Mouse (Mus musculus) 3T3-L1 (cell line): ENCODE measurements around the gene Uba6.

Experiments used
- DNase-seq: peaks from one replicate; pipeline ENCODE4 v3.0.0-alpha.2; 2015; ENCODE audit warnings: low read depth, low spot score

The Uba6 gene

DNA sequence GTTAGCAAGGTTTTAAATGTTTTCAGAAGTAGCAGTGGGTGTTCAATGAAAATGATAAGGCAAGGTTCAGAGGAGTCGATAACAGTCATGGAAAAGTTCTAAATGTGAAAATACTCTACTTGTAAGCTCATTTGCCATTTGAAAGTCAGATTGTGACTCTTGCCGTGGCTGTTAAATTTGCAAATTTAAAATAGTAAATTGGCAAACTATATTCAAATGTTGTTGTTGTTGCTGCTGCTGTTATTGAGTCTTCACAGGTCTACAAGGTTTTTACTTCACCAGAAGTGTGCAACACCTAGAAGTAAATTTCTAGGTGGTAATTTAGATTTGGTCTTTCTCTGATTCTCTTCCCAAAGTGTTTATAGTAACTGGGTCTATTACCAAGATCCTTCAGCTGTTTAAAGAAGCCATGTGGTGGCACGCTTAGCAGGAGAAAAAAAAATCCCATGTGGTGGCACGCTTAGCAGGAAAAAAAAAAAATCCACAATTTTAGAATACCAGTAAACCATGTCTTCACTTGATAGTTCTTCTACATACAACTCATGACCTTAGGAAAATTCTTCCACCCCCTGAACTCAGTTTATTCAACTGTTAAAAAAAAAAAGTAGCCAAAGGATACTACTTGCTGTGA is 99.7 kb downstream of the Uba6 start:
- DNase-seq, result no peak

DNA sequence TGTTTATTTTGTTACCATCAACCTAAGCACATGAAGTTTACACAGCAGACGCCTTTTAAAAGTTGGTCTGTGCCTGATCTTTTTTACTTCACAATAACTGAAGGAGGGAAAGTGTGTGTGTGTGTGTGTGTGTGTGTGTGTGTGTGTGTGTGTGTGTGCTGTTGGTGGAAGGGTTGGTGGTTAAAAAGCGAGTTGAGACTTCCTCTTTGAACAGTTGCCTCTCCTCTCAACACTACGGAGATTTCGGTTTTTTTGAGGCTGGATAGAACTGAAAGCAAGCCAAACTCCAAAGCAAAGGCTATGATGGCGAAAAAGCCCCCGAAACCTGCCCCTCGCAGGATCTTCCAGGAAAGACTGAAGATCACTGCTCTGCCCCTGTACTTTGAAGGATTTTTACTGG is 101.1 kb downstream of the Uba6 start, which contains the start of gene Stap1:
Stap1 (plus strand) TSS at position 209 of the 400 bp plus-strand sequence.
- no peak for DNase-seq

DNA sequence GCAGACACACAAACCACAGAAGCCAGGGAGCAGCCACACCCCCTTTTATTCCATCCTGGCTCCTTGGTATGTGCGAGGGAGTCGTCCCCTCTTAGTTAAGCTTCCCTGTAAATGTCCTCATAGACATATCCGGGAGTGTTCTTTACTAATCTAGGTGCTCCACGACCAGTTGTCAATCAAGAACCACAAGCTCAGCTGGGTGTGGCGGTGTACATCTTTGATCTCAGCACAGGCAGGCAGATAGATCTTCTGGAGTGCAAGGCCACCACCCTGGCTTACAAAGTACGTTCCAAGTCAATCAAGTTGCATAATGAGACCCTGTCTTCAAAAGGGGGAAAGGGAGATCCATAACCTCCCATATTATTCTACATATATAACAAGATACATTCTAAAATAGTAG is 103.5 kb downstream of the Uba6 start:
- no peak for DNase-seq

DNA sequence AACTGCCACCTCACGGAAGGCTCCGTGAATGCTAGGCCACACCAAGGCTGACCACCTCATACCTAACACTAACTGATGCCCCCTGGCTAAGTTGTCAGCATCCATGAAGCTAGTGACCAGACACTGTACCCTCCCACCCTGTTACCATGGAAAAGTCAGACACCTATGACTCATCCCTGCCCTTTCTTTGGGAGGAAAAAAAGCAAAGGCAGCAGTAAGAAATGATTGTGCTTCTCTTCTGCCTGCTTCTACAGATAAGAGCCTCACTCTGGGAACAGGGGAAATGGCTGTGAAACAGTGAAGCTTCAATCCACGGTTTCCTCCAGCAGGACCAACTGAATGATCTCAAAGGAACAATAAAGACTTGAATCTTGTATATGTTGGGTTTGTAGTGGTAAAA is 104.2 kb downstream of the Uba6 start:
- peak; percentile 64 for DNase-seq

DNA sequence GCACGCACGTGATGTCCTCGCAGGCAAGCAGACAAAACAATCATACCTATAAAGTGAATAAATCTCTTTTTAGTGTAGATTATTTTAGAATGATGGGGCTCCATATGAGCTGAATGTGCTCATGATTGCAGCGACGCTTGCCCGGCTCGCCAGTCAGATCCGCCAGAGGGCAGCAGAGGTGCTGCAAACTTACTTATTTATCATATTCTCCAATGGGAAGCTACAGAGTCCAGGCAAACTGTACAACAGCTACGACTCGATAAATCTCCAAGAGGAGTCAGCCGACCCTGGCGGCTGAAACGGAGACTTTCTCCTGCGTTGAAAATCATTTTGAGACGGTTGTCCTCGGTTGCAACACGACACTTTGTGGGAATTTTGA is 106.1 kb downstream of the Uba6 start:
- DNase-seq, result peak; percentile 98

DNA sequence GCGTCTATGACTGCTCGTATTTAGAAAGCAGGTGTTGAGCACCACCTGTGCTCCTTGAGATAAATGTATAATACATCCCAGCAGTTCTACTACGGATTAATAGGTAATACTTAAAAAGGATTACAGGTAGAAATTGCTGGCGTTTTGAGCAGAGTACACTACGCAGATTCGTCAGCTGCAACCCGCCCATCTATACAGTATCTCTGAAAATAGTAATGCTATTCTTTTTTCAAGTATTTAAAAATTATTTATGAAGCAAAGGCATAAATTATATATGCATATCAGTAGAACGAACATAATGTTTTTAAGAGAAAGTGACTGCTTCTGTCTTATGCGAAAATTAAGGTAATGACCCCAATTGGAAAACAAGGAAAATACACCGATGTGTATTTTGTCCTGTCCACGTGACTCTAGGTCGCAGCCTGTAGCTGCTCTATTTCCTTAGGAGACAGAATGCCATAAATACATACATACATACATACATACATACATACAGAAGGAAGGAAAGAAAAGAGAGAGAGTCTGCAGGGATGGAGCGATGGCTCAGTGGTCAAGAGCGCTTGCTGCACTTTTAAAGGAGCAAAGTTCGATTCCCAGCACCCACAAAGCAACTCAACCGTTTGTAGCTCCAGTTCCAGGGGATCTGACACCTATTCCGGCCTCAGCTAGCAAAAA is 106.6 kb downstream of the Uba6 start:
- DNase-seq, result peak; percentile 70

DNA sequence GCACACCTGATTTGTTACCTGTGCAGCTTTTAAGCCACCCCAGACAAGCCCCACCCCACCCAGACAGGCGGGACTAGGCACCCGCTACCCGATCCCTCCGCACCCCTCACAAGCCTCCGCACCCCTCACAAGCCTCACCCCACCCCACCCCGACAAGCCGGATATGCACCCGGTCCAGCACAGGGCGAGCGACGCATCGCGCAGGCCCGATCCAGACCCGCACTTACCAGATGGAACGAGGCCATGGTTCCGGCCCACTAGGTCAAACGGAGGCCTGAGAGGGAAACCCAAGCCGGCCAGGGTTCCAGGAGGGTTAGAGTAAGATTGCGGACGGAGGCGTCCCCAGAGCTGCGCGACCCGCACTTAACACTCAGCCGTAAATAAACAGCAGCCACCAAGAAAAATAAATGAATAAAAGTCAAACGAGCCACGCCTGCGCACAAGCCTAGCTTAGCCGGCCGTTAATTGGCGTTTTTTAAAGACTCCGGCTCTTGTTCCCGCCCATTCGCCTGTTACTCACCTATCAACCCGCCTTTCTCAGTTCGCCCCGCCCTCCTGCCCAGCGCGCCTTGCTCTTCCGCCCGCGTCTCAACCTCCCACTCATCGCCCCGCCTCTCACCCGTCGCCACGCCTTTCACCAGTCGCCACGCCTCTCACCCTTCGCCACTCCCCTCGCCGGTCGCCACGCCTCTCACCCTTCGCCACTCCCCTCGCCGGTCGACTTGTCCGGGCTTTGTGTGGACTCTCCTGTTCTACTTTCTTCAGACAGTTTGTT is 107.3 kb downstream of the Uba6 start, which contains the start of gene Cenpc1:
Cenpc1 (minus strand) TSS at position 483 of the 775 bp plus-strand sequence.
- DNase-seq, result peak; percentile 100

DNA sequence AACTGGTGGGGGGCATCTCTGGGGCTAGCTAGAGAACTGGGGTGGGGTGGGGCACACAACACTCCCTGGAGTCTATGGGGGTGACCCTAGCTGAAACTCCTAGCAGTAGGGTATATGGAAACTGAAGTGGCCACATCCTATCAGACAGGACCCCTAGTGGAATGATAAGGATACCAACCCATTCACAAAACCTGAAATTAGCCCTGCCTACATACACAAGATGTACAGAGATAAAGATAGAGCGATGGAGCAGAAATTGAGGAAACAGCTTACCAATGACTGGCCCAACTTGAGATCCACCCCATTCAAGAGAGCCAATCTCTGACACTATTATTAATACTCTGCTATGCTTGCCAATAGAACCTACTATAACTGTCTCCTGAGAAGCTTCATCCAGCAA is 109.1 kb downstream of the Uba6 start:
- no peak for DNase-seq
